Mouse (Mus musculus) forebrain, embryonic 14.5 days (tissue): Measurements from ENCODE around the gene Cep250. TPM values are rescaled to one million over a fixed set of nuclear protein-coding genes. Genes with fewer than 3 reads are reported as not detected.

Experiments used
- ATAC-seq: fragments of 200-750 bp; cut with Nextera tagmentation; 2 replicates; pipeline ENCODE4 v1.8.0; 2017; ENCODE audit warnings: mild to moderate bottlenecking, moderate library complexity
- DNase-seq: peaks from one replicate; pipeline ENCODE4 v3.0.0-alpha.2; 2015; ENCODE audit warnings: low spot score
- H3K27ac ChIP-seq: fragments of 300-500 bp; sonication (generic); 2 replicates; pipeline ENCODE4 v1.5.1; 2014; ENCODE audit warnings: low read depth, mild to moderate bottlenecking, control low read depth, low read length, moderate library complexity
- H3K27me3 ChIP-seq: fragments of 300-500 bp; sonication (generic); replicated peaks from 2 replicates; pipeline ENCODE4 v1.6.1; 2014; ENCODE audit warnings: low read length, control low read depth, mixed read lengths; ENCODE audit not compliant: control insufficient read depth, insufficient read depth
- H3K36me3 ChIP-seq: fragments of 300-500 bp; sonication (generic); 2 replicates; pipeline ENCODE4 v1.6.1; 2014; ENCODE audit warnings: low read length, control low read depth; ENCODE audit not compliant: control insufficient read depth, insufficient read depth
- H3K4me1 ChIP-seq: fragments of 300-500 bp; sonication (generic); 2 replicates; pipeline ENCODE4 v1.6.1; 2014; ENCODE audit warnings: antibody characterized with exemption, low read length, control low read depth; ENCODE audit not compliant: control insufficient read depth, insufficient read depth
- H3K4me2 ChIP-seq: fragments of 300-500 bp; sonication (generic); 2 replicates; pipeline ENCODE4 v1.6.1; 2014; ENCODE audit warnings: mild to moderate bottlenecking, control low read depth, low read length
- H3K4me3 ChIP-seq: fragments of 300-500 bp; sonication (generic); 2 replicates; pipeline ENCODE4 v1.5.1; 2014; ENCODE audit warnings: low read depth, low read length, control low read depth
- H3K9ac ChIP-seq: fragments of 300-500 bp; sonication (generic); 2 replicates; pipeline ENCODE4 v1.6.1; 2014; ENCODE audit warnings: mild to moderate bottlenecking, low read length, control low read depth, moderate library complexity
- H3K9me3 ChIP-seq: fragments of 300-500 bp; sonication (generic); replicated peaks from 2 replicates; pipeline ENCODE4 v1.6.1; 2016; ENCODE audit warnings: low read length, control low read depth, mixed read lengths; ENCODE audit not compliant: control insufficient read depth
- WGBS: fragments of 180-500 bp; shearing (Covaris S2); extraction: QIAGEN DNeasy Blood & Tissue Kit; methylation state at CpG from one replicate; pipeline ENCODE4 v1.1.7; 2014; 5-methylcytosine and 5-hydroxymethylcytosine counted together
- polyA plus RNA-seq: library from polyadenylated mRNA; unstranded; fragments of >200 nt; fragmentation: Nextera tagmentation; extraction: Ambion mirVana; gene quantifications from 2 replicates; pipeline ENCODE4 v1.2.1, GENCODE M21; 2014

Gene Cep250
- polyA plus RNA-seq, 1 experiment from 2014 or later, result 7.0 TPM

GRCm38 (mm10) chr2:155941697-155942442 lies 14.4 kb upstream of the Cep250 start:
- no peak overlapping the region for H3K9ac ChIP-seq
- ATAC-seq (no peak), DNase-seq (no peak)
- H3K27ac ChIP-seq, result no peak overlapping the region
- no peaks in the 10 kb centered on the region for H3K36me3 ChIP-seq
- H3K4me2 ChIP-seq, result no peak overlapping the region
- H3K27me3 ChIP-seq, result no peaks in the 10 kb centered on the region
- H3K9me3 ChIP-seq, result no peaks in the 10 kb centered on the region
- no peak overlapping the region for H3K4me3 ChIP-seq
- WGBS, result 91% methylated on average over 40 of the region's 40 CpGs
- H3K4me1 ChIP-seq, result peaks cover 9% of the 10 kb centered on the region; the same call in 1 of the 2 replicates

GRCm38 (mm10) chr2:155943463-155943862 lies 12.8 kb upstream of the Cep250 start:
- WGBS, result under 1% methylated on average over 8 of the region's 8 CpGs
- Histone ChIP-seq H3K4me3 (no peak overlapping the region), H3K36me3 (no peaks in the 10 kb centered on the region), H3K9ac (peak overlapping the region; percentile 35), H3K4me2 (peak overlapping the region; percentile 37), H3K9me3 (no peaks in the 10 kb centered on the region), H3K27me3 (no peaks in the 10 kb centered on the region), H3K4me1 (peaks cover 9% of the 10 kb centered on the region; the same call in 1 of the 2 replicates), H3K27ac (no peak overlapping the region)
- ATAC-seq (peak; percentile 43), DNase-seq (peak; percentile 69)

GRCm38 (mm10) chr2:155944685-155945084 lies 11.6 kb upstream of the Cep250 start:
- Histone ChIP-seq H3K27ac (0 out of 2 replicates have a peak overlapping the region, but pooled peaks have one; percentile 21), H3K9me3 (no peaks in the 10 kb centered on the region), H3K9ac (peak overlapping the region; percentile 10; the same call in 1 of the 2 replicates), H3K4me2 (peak overlapping the region; percentile 22; the same call in 1 of the 2 replicates), H3K36me3 (no peaks in the 10 kb centered on the region), H3K27me3 (no peaks in the 10 kb centered on the region), H3K4me1 (peaks cover 9% of the 10 kb centered on the region; the same call in 1 of the 2 replicates), H3K4me3 (no peak overlapping the region)
- ATAC-seq, result no peak
- 73% methylated on average over 4 of the region's 4 CpGs for WGBS
- no peak for DNase-seq

- peak; percentile 35 for DNase-seq
- ATAC-seq, result no peak
- 0 out of 2 replicates have a peak within 1 kb of the TSS, but pooled peaks have one; percentile 21 for H3K27ac ChIP-seq
- H3K27me3 ChIP-seq, result no peaks in the 10 kb centered on the region
- peak within 1 kb of the TSS; percentile 22; the same call in 1 of the 2 replicates for H3K4me2 ChIP-seq
- 19% methylated on average over 13 of the region's 13 CpGs for whole genome bisulfite sequencing
- peak within 1 kb of the TSS; percentile 10; the same call in 1 of the 2 replicates for H3K9ac ChIP-seq
- no peak within 1 kb of the TSS for H3K4me3 ChIP-seq
- no peaks in the 10 kb centered on the region for H3K36me3 ChIP-seq
- peaks cover 9% of the 10 kb centered on the region; the same call in 1 of the 2 replicates for H3K4me1 ChIP-seq
- H3K9me3 ChIP-seq, result no peaks in the 10 kb centered on the region
Observed at GRCm38 (mm10) chr2:155945124-155945523, 11.1 kb upstream of the Cep250 start, which contains the start of gene Gdf5. Gene Gdf5 (minus strand): TSS chr2:155945367.

GRCm38 (mm10) chr2:155945580-155945979 lies 10.7 kb upstream of the Cep250 start:
- Histone ChIP-seq H3K4me1 (peaks cover 9% of the 10 kb centered on the region; the same call in 1 of the 2 replicates), H3K36me3 (no peaks in the 10 kb centered on the region), H3K9me3 (no peaks in the 10 kb centered on the region), H3K4me3 (no peak overlapping the region), H3K27me3 (no peaks in the 10 kb centered on the region), H3K9ac (no peak overlapping the region), H3K27ac (no peak overlapping the region), H3K4me2 (no peak overlapping the region)
- 39% methylated on average over 5 of the region's 5 CpGs for WGBS
- ATAC-seq (no peak), DNase-seq (no peak)

GRCm38 (mm10) chr2:155946069-155946468 lies 10.2 kb upstream of the Cep250 start:
- Histone ChIP-seq H3K4me1 (peaks cover 9% of the 10 kb centered on the region; the same call in 1 of the 2 replicates), H3K9me3 (no peaks in the 10 kb centered on the region), H3K4me2 (no peak overlapping the region), H3K27ac (no peak overlapping the region), H3K9ac (no peak overlapping the region), H3K4me3 (no peak overlapping the region), H3K36me3 (no peaks in the 10 kb centered on the region), H3K27me3 (no peaks in the 10 kb centered on the region)
- peak; percentile 66 for ATAC-seq
- WGBS, result 2% methylated on average over 7 of the region's 7 CpGs
- peak; percentile 80 for DNase-seq

GRCm38 (mm10) chr2:155946499-155946898 lies 9.8 kb upstream of the Cep250 start:
- Histone ChIP-seq H3K9me3 (no peaks in the 10 kb centered on the region), H3K27ac (no peak overlapping the region), H3K4me2 (no peak overlapping the region), H3K36me3 (no peaks in the 10 kb centered on the region), H3K4me1 (peaks cover 9% of the 10 kb centered on the region; the same call in 1 of the 2 replicates), H3K27me3 (no peaks in the 10 kb centered on the region), H3K4me3 (no peak overlapping the region), H3K9ac (no peak overlapping the region)
- DNase-seq (no peak), ATAC-seq (peak; percentile 30; the same call in 1 of the 2 replicates)
- 2% methylated on average over 4 of the region's 4 CpGs for WGBS

- DNase-seq (no peak), ATAC-seq (no peak)
- Histone ChIP-seq H3K9me3 (no peaks in the 10 kb centered on the region), H3K4me1 (peaks cover 9% of the 10 kb centered on the region; the same call in 1 of the 2 replicates), H3K4me2 (no peak overlapping the region), H3K36me3 (no peaks in the 10 kb centered on the region), H3K9ac (no peak overlapping the region), H3K27me3 (no peaks in the 10 kb centered on the region), H3K4me3 (no peak overlapping the region), H3K27ac (no peak overlapping the region)
- WGBS, result 58% methylated on average over 5 of the region's 5 CpGs
Observed at GRCm38 (mm10) chr2:155947390-155948002, 8.8 kb upstream of the Cep250 start.
